Mouse (Mus musculus): ENCODE measurements around the gene Cd83. TPM values are rescaled to one million over a fixed set of nuclear protein-coding genes. Genes with fewer than 3 reads are reported as not detected.

Gene Cd83
- total RNA-seq, 2 experiments from 2014 or later, result 3.2 to 5.3 TPM

Other genes with a start within 250 kb of the Cd83 start
- gene Mcur1, start 224.6 kb upstream of the Cd83 start, total RNA-seq (2021), result 10 to 100 TPM; 45.7 to 47.5 TPM
- gene Rnf182, start 169.1 kb upstream of the Cd83 start, total RNA-seq (2021), result under 1 TPM; 0.10 to 0.22 TPM

Data from heart, postnatal 14 days (tissue).